Mouse (Mus musculus): Measurements from ENCODE around the gene Prss21.
"Not testable (repeated sequence)": the region's sequence is repeated elsewhere in the genome, so short reads cannot be mapped to it uniquely, and the experiment has no call there.

Gene Prss21

DNA sequence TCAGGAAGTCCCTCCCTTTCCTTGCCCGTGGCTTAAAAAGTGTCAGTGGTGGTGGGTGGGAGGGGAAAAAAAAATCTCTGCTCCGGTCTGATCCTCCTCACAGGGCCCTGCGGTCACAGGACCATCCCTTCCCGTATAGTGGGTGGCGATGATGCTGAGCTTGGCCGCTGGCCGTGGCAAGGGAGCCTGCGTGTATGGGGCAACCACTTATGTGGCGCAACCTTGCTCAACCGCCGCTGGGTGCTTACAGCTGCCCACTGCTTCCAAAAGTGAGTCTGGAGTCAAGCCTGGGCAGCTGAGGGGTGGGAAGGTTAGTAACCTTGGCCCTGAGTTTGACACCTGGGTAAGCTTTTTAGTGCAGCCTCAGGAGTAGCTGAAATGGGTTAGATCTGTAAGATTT lies 657 bp downstream of the Prss21 start:
- DNase-seq: no peak

GRCm38 (mm10) chr17:23873884-23874856 lies 6.3 kb downstream of the Prss21 start:
- no peak for DNase-seq

DNA sequence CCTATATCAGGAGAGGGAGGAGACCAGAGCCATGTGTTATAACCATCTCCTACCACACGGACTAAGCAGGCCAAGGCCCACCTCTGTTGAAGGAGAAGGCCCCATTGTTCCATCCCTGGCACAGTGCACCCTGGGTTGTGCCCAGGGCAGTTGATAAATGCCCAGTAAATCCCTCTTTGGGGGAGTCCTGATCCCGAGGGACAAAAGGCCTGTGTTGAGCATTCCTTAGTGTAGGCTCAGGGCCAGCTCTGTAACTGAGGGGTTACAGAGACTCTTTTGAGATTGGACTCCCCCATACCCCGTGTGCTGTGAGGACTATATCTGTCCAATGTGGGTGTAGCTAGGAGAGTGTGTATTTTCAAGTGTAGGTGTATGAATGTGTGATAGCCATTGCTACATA lies 8.9 kb downstream of the Prss21 start:
- no peak for DNase-seq

DNA sequence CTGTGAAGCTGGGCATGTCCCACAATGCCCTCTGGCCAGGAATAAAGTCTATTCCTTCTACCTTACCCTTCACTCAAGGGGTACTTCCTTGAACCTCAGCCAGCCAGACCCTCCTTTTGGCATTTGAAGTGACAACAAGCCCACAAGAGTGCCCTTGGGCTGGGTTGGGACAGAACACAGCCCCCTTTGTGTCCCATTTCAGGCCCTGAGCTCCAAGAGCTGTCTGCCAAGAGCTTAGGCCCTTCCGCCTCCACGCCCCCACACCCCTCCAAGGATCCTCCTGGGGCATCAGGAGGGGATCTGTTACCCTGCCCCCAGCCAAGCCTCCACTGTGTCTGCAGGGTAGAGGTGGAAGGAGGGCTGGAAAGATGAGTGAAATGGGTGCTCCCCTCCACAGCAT lies 9.3 kb downstream of the Prss21 start:
- no peak for DNase-seq

- not testable (repeated sequence) for DNase-seq
Measured at GRCm38 (mm10) chr17:23880576-23880975, 12.7 kb downstream of the Prss21 start, which contains the start of the genes Dcpp1 and Dcpp2. Gene Dcpp1 (plus strand): TSS chr17:23880876. Gene Dcpp2 (plus strand): TSS chr17:23880880.

GRCm38 (mm10) chr17:23917158-23917557 lies 49.3 kb downstream of the Prss21 start, which contains the start of gene Dcpp3:
Gene Dcpp3 (plus strand): TSS chr17:23917458.
- not testable (repeated sequence) for DNase-seq
